Mouse (Mus musculus): ENCODE results near the gene Mpdz. TPM values are rescaled to one million over a fixed set of nuclear protein-coding genes. Genes with fewer than 3 reads are reported as not detected.

Mpdz gene
- polyA plus RNA-seq, 1 experiment: 2.0 TPM

- TF ChIP-seq POLR2A (IDR thresholded peaks at IDR 0.05; ENCODE audit: low read depth, low read length) (no peak), CTCF (IDR thresholded peaks at IDR 0.05; ENCODE audit: extremely low read depth, insufficient read depth, insufficient read length, insufficient replicate concordance) (no peak)
Measured at GRCm38 (mm10) chr4:81414684-81415323, 27.8 kb downstream of the Mpdz start.

GRCm38 (mm10) chr4:81396883-81397282, 45.7 kb downstream of the Mpdz start:
- no peaks in the 10 kb centered on the region for H3K27me3 ChIP-seq (ENCODE audit: control insufficient read depth, insufficient read depth, low read length)
- no peak overlapping the region for H3K4me3 ChIP-seq (ENCODE audit: extremely low read depth, insufficient read depth, insufficient read length)
- no peak overlapping the region for H3K27ac ChIP-seq (ENCODE audit: insufficient read depth, low read length)
- H3K4me1 ChIP-seq (ENCODE audit: control insufficient read depth, insufficient read depth, insufficient read length): no peaks in the 10 kb centered on the region
- TF ChIP-seq POLR2A (IDR thresholded peaks at IDR 0.05; ENCODE audit: low read depth, low read length) (no peak), CTCF (IDR thresholded peaks at IDR 0.05; ENCODE audit: extremely low read depth, insufficient read depth, insufficient read length, insufficient replicate concordance) (no peak)
- DNase-seq (ENCODE audit: low read depth in 1 of 2, low spot score in 2 of 2): no peak
- WGBS: 88% methylated on average over 6 of the region's 6 CpGs
- H3K36me3 ChIP-seq (ENCODE audit: control insufficient read depth, insufficient read depth, low read length): no peaks in the 10 kb centered on the region

More at GRCm38 (mm10) chr4:81414684-81415323, 27.8 kb downstream of the Mpdz start:
- no peaks in the 10 kb centered on the region for H3K36me3 ChIP-seq (ENCODE audit: control insufficient read depth, insufficient read depth, low read length)
- H3K4me3 ChIP-seq (ENCODE audit: extremely low read depth, insufficient read depth, insufficient read length): no peak overlapping the region
- WGBS: 93% methylated on average over 8 of the region's 8 CpGs
- no peak overlapping the region for H3K27ac ChIP-seq (ENCODE audit: insufficient read depth, low read length)
- H3K27me3 ChIP-seq (ENCODE audit: control insufficient read depth, insufficient read depth, low read length): no peaks in the 10 kb centered on the region
- no peaks in the 10 kb centered on the region for H3K4me1 ChIP-seq (ENCODE audit: control insufficient read depth, insufficient read depth, insufficient read length)
- DNase-seq (ENCODE audit: low read depth in 1 of 2, low spot score in 2 of 2): no peak

- Histone ChIP-seq H3K4me3 (ENCODE audit: extremely low read depth, insufficient read depth, insufficient read length) (no peak overlapping the region), H3K4me1 (ENCODE audit: control insufficient read depth, insufficient read depth, insufficient read length) (no peaks in the 10 kb centered on the region), H3K36me3 (ENCODE audit: control insufficient read depth, insufficient read depth, low read length) (no peaks in the 10 kb centered on the region), H3K27ac (ENCODE audit: insufficient read depth, low read length) (no peak overlapping the region), H3K27me3 (ENCODE audit: control insufficient read depth, insufficient read depth, low read length) (no peaks in the 10 kb centered on the region)
- 92% methylated on average over 3 of the region's 3 CpGs for WGBS
- TF ChIP-seq CTCF (IDR thresholded peaks at IDR 0.05; ENCODE audit: extremely low read depth, insufficient read depth, insufficient read length, insufficient replicate concordance) (no peak), POLR2A (IDR thresholded peaks at IDR 0.05; ENCODE audit: low read depth, low read length) (no peak)
- no peak for DNase-seq (ENCODE audit: low read depth in 1 of 2, low spot score in 2 of 2)
Measured at GRCm38 (mm10) chr4:81392869-81393268, 49.7 kb downstream of the Mpdz start.

- TF ChIP-seq POLR2A (IDR thresholded peaks at IDR 0.05; ENCODE audit: low read depth, low read length): no peak
- no peak for TF ChIP-seq CTCF (IDR thresholded peaks at IDR 0.05; ENCODE audit: extremely low read depth, insufficient read depth, insufficient read length, insufficient replicate concordance)
- H3K36me3 ChIP-seq (ENCODE audit: control insufficient read depth, insufficient read depth, low read length): no peaks in the 10 kb centered on the region
- no peaks in the 10 kb centered on the region for H3K4me1 ChIP-seq (ENCODE audit: control insufficient read depth, insufficient read depth, insufficient read length)
- no peaks in the 10 kb centered on the region for H3K27me3 ChIP-seq (ENCODE audit: control insufficient read depth, insufficient read depth, low read length)
- H3K4me3 ChIP-seq (ENCODE audit: extremely low read depth, insufficient read depth, insufficient read length): no peak overlapping the region
- DNase-seq (ENCODE audit: low read depth in 1 of 2, low spot score in 2 of 2): no peak
- no peak overlapping the region for H3K27ac ChIP-seq (ENCODE audit: insufficient read depth, low read length)
Measured at GRCm38 (mm10) chr4:81389263-81389662, 53.4 kb downstream of the Mpdz start.

- TF ChIP-seq CTCF (IDR thresholded peaks at IDR 0.05; ENCODE audit: extremely low read depth, insufficient read depth, insufficient read length, insufficient replicate concordance): no peak
- no peak for TF ChIP-seq POLR2A (IDR thresholded peaks at IDR 0.05; ENCODE audit: low read depth, low read length)
- H3K27ac ChIP-seq (ENCODE audit: insufficient read depth, low read length): no peak overlapping the region
- no peak for DNase-seq (ENCODE audit: low read depth in 1 of 2, low spot score in 2 of 2)
- no peaks in the 10 kb centered on the region for H3K4me1 ChIP-seq (ENCODE audit: control insufficient read depth, insufficient read depth, insufficient read length)
- no peaks in the 10 kb centered on the region for H3K27me3 ChIP-seq (ENCODE audit: control insufficient read depth, insufficient read depth, low read length)
- no peaks in the 10 kb centered on the region for H3K36me3 ChIP-seq (ENCODE audit: control insufficient read depth, insufficient read depth, low read length)
- no peak overlapping the region for H3K4me3 ChIP-seq (ENCODE audit: extremely low read depth, insufficient read depth, insufficient read length)
- 83% methylated on average over 2 of the region's 2 CpGs for WGBS
Measured at GRCm38 (mm10) chr4:81387644-81388043, 55.0 kb downstream of the Mpdz start.

- DNase-seq (ENCODE audit: low read depth in 1 of 2, low spot score in 2 of 2): no peak
Measured at GRCm38 (mm10) chr4:81372355-81372754, 70.3 kb downstream of the Mpdz start.

GRCm38 (mm10) chr4:81351368-81351767, 91.2 kb downstream of the Mpdz start:
- TF ChIP-seq POLR2A (IDR thresholded peaks at IDR 0.05; ENCODE audit: low read depth, low read length): no peak
- WGBS: 87% methylated on average over 3 of the region's 3 CpGs
- DNase-seq (ENCODE audit: low read depth in 1 of 2, low spot score in 2 of 2): no peak
- H3K4me1 ChIP-seq (ENCODE audit: control insufficient read depth, insufficient read depth, insufficient read length): no peaks in the 10 kb centered on the region
- H3K36me3 ChIP-seq (ENCODE audit: control insufficient read depth, insufficient read depth, low read length): no peaks in the 10 kb centered on the region
- H3K27me3 ChIP-seq (ENCODE audit: control insufficient read depth, insufficient read depth, low read length): no peaks in the 10 kb centered on the region
- H3K4me3 ChIP-seq (ENCODE audit: extremely low read depth, insufficient read depth, insufficient read length): no peak overlapping the region
- H3K27ac ChIP-seq (ENCODE audit: insufficient read depth, low read length): no peak overlapping the region

More at GRCm38 (mm10) chr4:81372355-81372754, 70.3 kb downstream of the Mpdz start:
- no peaks in the 10 kb centered on the region for H3K4me1 ChIP-seq (ENCODE audit: control insufficient read depth, insufficient read depth, insufficient read length)
- no peak for TF ChIP-seq POLR2A (IDR thresholded peaks at IDR 0.05; ENCODE audit: low read depth, low read length)
- no peak for TF ChIP-seq CTCF (IDR thresholded peaks at IDR 0.05; ENCODE audit: extremely low read depth, insufficient read depth, insufficient read length, insufficient replicate concordance)
- no peak overlapping the region for H3K27ac ChIP-seq (ENCODE audit: insufficient read depth, low read length)
- H3K4me3 ChIP-seq (ENCODE audit: extremely low read depth, insufficient read depth, insufficient read length): no peak overlapping the region
- no peaks in the 10 kb centered on the region for H3K36me3 ChIP-seq (ENCODE audit: control insufficient read depth, insufficient read depth, low read length)
- 91% methylated on average over 4 of the region's 4 CpGs for WGBS
- no peaks in the 10 kb centered on the region for H3K27me3 ChIP-seq (ENCODE audit: control insufficient read depth, insufficient read depth, low read length)

Data from spleen, adult 2 months (tissue).